Mouse (Mus musculus) lung, adult 10 weeks (tissue): ENCODE results near the gene Dync2li1. TPM values are rescaled to one million over a fixed set of nuclear protein-coding genes. Genes with fewer than 3 reads are reported as not detected.

Source experiments
- polyA plus RNA-seq: library from polyadenylated mRNA; stranded (reverse); fragments of 350-450 nt; fragmentation: Illumina TruSeq; extraction: RNeasy Lipid Tissue Mini Kit (QIAGEN cat#74804); gene quantifications from one replicate; pipeline ENCODE4 v1.2.3, GENCODE M21; 2014; ENCODE audit warnings: low read depth, low replicate concordance; ENCODE audit not compliant: insufficient read depth

Dync2li1 gene
- 37.7 TPM for polyA plus RNA-seq

GRCm38 (mm10) chr17:84626276-84626856, at the start of gene Dync2li1:
TSS of gene Dync2li1 (plus strand) at chr17:84626496.

GRCm38 (mm10) chr17:84675951-84676366, 49.7 kb downstream of the Dync2li1 start, which contains the start of gene Abcg8:
TSS of gene Abcg8 (plus strand) at chr17:84676302.

DNA sequence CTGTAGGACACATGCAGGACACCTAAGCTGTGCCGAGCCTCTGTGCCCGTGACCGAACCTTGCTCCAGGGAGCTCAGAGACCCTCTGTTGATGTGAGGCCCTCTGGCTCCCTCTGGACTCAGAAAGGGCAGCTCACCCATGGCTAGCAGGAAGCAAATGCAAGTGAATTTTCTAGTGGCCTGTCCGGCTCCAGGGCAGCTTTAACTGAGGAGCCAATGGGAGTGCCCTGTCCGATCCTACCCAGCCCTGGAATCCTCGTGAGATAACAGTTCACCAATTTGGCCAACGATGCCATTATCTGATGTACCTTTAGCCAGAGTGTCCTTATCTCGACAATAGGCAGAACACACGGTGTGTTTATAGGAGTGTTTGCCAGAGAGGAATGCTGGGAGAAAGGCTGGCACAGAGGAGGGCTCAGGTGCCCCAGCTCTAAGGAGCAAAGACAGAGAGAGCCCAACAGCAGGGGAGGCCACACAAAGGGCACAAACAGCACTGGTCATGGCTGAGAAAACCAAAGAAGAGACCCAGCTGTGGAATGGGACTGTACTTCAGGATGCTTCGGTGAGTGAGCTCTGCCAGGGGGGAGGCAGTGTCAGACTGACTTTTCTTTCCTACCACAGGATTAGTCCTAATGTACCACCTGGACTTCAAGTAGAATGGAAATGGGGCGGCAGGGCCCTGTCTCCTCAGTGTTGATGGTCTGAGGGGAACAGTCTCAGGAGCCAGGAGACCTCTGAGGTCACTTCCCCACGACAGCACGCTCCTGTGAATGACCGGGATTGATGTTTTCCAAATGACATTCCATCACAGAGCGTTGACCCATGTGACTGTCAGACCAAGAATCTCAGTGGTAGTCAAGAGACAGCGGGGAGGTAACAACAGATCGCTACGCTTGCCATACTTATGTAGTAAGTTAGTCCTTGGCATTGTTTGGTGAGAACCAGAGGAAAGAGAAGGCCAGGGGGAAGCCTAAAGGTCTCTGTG, 56.7 kb downstream of the Dync2li1 start, which contains the start of gene Abcg5:
TSS of gene Abcg5 (minus strand) at position 278 of the 984 bp plus-strand sequence.

Other genes with a start within 250 kb of the Dync2li1 start
- 3.6 TPM for gene Thada, start 160.3 kb upstream of the Dync2li1 start, polyA plus RNA-seq
- gene Plekhh2, start 114.6 kb upstream of the Dync2li1 start, polyA plus RNA-seq, result 3.4 TPM
- gene Abcg8, start 49.8 kb downstream of the Dync2li1 start, polyA plus RNA-seq, result not detected
- gene Abcg5, start 56.5 kb downstream of the Dync2li1 start, polyA plus RNA-seq, result not detected
- gene Lrpprc, start 164.3 kb downstream of the Dync2li1 start, polyA plus RNA-seq, result 10.2 TPM